Mouse (Mus musculus) E14TG2a.4 (cell line): ENCODE data around the gene Ddx21.

Experiments
- CTCF ChIP-seq: conservative IDR thresholded peaks from 2 replicates; pipeline ENCODE4 v1.5.1; 2014; ENCODE audit warnings: low read length
- POU5F1 ChIP-seq: IDR thresholded peaks from 2 replicates; pipeline ENCODE4 v1.6.1; 2014; ENCODE audit warnings: low read length, borderline replicate concordance

DNA sequence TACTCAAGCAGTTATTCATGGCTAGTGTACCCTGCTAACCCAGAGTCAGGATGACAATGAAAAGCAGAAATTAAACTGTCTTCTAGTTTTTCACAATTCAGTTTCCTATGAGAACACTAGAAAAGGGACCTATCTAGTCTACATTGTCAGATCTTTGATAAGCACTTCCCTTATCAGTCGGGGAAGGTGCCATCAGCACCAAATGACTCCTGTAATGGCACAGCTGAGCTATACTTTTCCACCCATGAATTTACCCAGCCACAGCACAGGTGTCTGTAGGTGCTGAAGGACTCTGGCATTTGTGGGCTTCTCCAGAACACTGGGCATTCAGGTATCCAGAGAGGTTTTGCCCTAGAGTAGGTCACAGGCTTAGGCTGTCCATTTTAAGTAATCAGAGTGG is 18.8 kb downstream of the Ddx21 start:
- TF ChIP-seq CTCF (no peak), POU5F1 (no peak)
